Mouse (Mus musculus) liver, embryonic 14.5 days (tissue): ENCODE data around the gene Gpr137c. TPM values are rescaled to one million over a fixed set of nuclear protein-coding genes. Genes with fewer than 3 reads are reported as not detected.

Experiments
- ATAC-seq: fragments of 200-750 bp; cut with Nextera tagmentation; 2 replicates; pipeline ENCODE4 v1.8.0; 2017; ENCODE audit warnings: moderate number of reproducible peaks, mild to moderate bottlenecking, moderate library complexity; ENCODE audit not compliant: insufficient read depth
- DNase-seq, 3 experiments: peaks; one replicate each; pipeline ENCODE4 v3.0.0-alpha.2; 2012 to 2013; ENCODE audit warnings: low read depth in 3 of 3, low spot score in 3 of 3
- H3K27ac ChIP-seq: fragments of 300-500 bp; sonication (generic); 2 replicates; pipeline ENCODE4 v1.5.1; 2014; ENCODE audit warnings: moderate library complexity, mild to moderate bottlenecking, control low read depth, inconsistent platforms
- H3K27me3 ChIP-seq: fragments of 300-500 bp; sonication (generic); 2 replicates; pipeline ENCODE4 v1.6.1; 2014; ENCODE audit warnings: mild to moderate bottlenecking, low read length, moderate library complexity; ENCODE audit not compliant: control insufficient read depth, insufficient read depth
- H3K36me3 ChIP-seq: fragments of 300-500 bp; sonication (generic); replicated peaks from 2 replicates; pipeline ENCODE4 v1.6.1; 2014; ENCODE audit warnings: low read depth; ENCODE audit not compliant: control insufficient read depth, insufficient read depth
- H3K4me1 ChIP-seq, 2 experiments: fragments of 200-500 bp in 1 of 2; fragments of 300-500 bp in 1 of 2; sonication (generic) in 1 of 2; replicated peaks; 2 replicates each; pipeline ENCODE4 v1.6.1; 2012 to 2014; ENCODE audit warnings: antibody characterized with exemption in 1 of 2, inconsistent platforms in 1 of 2, low read length in 1 of 2; ENCODE audit not compliant: control insufficient read depth in 2 of 2, insufficient read depth in 2 of 2
- H3K4me2 ChIP-seq: fragments of 300-500 bp; sonication (generic); 2 replicates; pipeline ENCODE4 v1.6.1; 2014; ENCODE audit warnings: low read depth, mild to moderate bottlenecking, control low read depth, moderate library complexity
- H3K4me3 ChIP-seq, 2 experiments: fragments of 200-500 bp in 1 of 2; fragments of 300-500 bp in 1 of 2; sonication (generic) in 1 of 2; 2 replicates each; pipeline ENCODE4 v1.5.1; 2012 to 2014; ENCODE audit warnings: low read depth in 2 of 2, low read length in 2 of 2, mild to moderate bottlenecking in 2 of 2, control low read depth in 1 of 2, inconsistent platforms in 1 of 2, moderate library complexity in 1 of 2; ENCODE audit not compliant: insufficient read depth in 1 of 2
- H3K9ac ChIP-seq: fragments of 300-500 bp; sonication (generic); replicated peaks from 2 replicates; pipeline ENCODE4 v1.6.1; 2014; ENCODE audit warnings: mild to moderate bottlenecking, control low read depth, moderate library complexity
- H3K9me3 ChIP-seq: fragments of 300-500 bp; sonication (generic); 2 replicates; pipeline ENCODE4 v1.6.1; 2016; ENCODE audit warnings: low read length, mixed read lengths; ENCODE audit not compliant: control insufficient read depth
- CTCF ChIP-seq: IDR thresholded peaks from 2 replicates; pipeline ENCODE4 v1.5.1; 2016; ENCODE audit warnings: antibody characterized with exemption, low read depth, control low read depth
- EP300 ChIP-seq: IDR thresholded peaks from 2 replicates; pipeline ENCODE4 v1.6.1; 2016; ENCODE audit warnings: antibody characterized with exemption, low read depth
- WGBS: fragments of 180-500 bp; shearing (Covaris S2); extraction: QIAGEN DNeasy Blood & Tissue Kit; methylation state at CpG from one replicate; pipeline ENCODE4 v1.1.7; 2014; ENCODE audit not compliant: insufficient replicate concordance; 5-methylcytosine and 5-hydroxymethylcytosine counted together
- polyA plus RNA-seq, 2 experiments: library from polyadenylated mRNA; depleted of rRNA in 1 of 2; stranded (reverse) in 1 of 2; unstranded in 1 of 2; fragments of >200 nt; fragmentation: Nextera tagmentation in 1 of 2; extraction: Ambion mirVana in 1 of 2; gene quantifications; 2 replicates each; pipeline versions ENCODE4 v1.2.1 to v1.2.3; 2012 to 2014

The Gpr137c gene
- polyA plus RNA-seq, 2 experiments, result 0.25 to 0.37 TPM

DNA sequence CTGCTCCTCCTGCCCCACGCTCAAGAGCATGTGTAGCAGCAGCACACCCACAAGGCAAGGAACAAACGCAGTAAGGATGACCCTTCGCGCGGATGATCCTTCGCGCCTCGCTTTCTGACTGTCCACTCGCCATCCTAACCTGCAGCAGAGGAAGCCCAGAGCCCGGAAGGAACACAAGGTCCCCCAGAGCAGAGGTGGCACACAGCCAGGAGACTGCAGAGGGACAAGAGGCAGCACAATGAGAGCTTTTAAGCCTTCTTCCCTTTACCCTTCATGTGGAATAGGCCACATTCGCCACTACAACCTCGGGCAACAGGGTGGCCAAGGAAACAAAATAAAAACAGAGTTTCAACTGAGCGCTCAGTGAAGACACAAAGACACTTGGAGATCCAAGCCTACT lies 90.1 kb downstream of the Gpr137c start:
- Histone ChIP-seq H3K9me3 (no peaks in the 10 kb centered on the region), H3K9ac (no peak overlapping the region), H3K4me3 (no peak overlapping the region), H3K36me3 (peaks cover 7% of the 10 kb centered on the region), H3K4me1 (peaks cover 0 to 7% of the 10 kb centered on the region in 2 experiments; a peak in 1 of 4 replicates), H3K4me2 (no peak overlapping the region), H3K27me3 (no peaks in the 10 kb centered on the region), H3K27ac (no peak overlapping the region)
- ATAC-seq, result no peak
- 87% methylated on average over 13 of the region's 13 CpGs for WGBS
- no peak for DNase-seq
- no peak for TF ChIP-seq EP300
- TF ChIP-seq CTCF, result no peak

DNA sequence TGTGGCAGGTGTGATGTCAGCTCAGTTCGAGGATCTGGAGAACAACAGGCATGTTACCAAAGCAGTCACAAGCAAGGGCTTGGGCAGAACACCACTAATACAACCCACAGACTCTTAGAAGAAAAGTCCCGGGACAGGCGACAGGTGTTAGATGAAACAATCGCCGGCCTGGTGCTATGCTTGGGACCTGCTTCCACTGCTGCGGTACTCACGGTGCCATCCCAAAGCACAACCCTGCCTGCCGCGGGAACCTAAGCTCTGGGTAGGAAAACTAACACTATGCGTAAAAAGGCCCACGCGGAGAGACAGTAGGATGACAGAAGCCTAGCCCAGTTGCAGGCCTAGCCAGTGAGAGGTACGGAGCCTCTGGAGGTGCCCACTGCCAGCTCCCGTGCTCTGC lies 90.6 kb downstream of the Gpr137c start:
- Histone ChIP-seq H3K9me3 (no peaks in the 10 kb centered on the region), H3K27me3 (no peaks in the 10 kb centered on the region), H3K27ac (no peak overlapping the region), H3K4me3 (no peak overlapping the region), H3K9ac (no peak overlapping the region), H3K4me1 (peaks cover 0 to 7% of the 10 kb centered on the region in 2 experiments; a peak in 1 of 4 replicates), H3K4me2 (no peak overlapping the region), H3K36me3 (peaks cover 4% of the 10 kb centered on the region; the same call in 1 of the 2 replicates)
- DNase-seq (no peak), ATAC-seq (no peak)
- WGBS, result 86% methylated on average over 14 of the region's 14 CpGs
- TF ChIP-seq EP300 (no peak), CTCF (no peak)

DNA sequence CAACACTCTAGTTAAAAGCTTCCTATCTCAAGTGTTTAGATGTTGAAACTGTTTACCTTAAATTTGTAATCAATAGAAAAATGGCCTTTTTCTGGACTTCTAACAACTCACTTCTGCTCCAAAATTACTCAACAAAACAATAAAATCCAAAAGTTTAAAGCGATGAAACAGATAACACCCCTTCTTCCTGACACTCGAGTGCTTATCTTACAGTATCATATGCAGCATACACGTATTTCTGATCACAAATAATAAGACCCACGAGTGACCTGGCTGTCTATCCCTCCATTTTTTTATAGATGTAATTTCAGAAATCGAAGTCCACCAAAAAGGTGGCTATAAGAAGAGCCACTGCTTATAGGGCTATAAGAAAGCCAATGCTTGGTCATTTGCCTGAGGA lies 97.4 kb downstream of the Gpr137c start:
- Histone ChIP-seq H3K27ac (peak overlapping the region; percentile 34; the same call in 1 of the 2 replicates), H3K4me3 (peak overlapping the region; percentile 91 to 96), H3K9ac (peak overlapping the region; percentile 94), H3K36me3 (no peaks in the 10 kb centered on the region), H3K27me3 (no peaks in the 10 kb centered on the region), H3K4me2 (peak overlapping the region; percentile 97), H3K9me3 (no peaks in the 10 kb centered on the region), H3K4me1 (peaks cover 34 to 43% of the 10 kb centered on the region in 2 experiments)
- ATAC-seq (no peak), DNase-seq (no peak)
- WGBS, result 18% methylated on average over 5 of the region's 5 CpGs
- TF ChIP-seq CTCF (no peak), EP300 (no peak; the same call in 1 of the 2 replicates)

DNA sequence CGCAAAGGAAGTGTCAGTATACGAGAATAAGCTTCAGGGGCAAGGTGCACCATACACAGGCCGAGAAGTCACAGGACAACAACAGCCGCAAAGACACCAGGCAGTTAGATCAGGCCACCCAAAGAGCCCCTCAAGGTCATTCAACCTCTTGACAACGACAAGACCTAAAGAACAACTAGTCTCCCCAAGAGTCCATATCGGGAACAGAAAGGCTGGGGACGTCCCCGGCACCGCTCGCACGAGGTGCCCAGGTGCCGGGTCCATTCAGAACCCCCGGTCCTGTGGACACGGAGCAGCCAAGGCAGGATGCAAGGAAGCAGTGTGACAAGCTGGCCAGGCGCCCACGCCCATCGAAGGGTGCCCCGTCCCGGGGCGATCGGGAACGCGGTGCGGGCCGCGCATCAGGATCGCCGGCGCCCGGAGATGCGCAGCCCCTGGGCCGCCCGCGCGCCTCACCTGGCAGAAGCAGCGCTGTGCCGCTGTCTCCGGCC lies 98.4 kb downstream of the Gpr137c start:
- Histone ChIP-seq H3K4me3 (peak overlapping the region; percentile 91 to 96), H3K27me3 (no peaks in the 10 kb centered on the region), H3K9ac (peak overlapping the region; percentile 94), H3K27ac (peak overlapping the region; percentile 52), H3K9me3 (no peaks in the 10 kb centered on the region), H3K4me1 (peaks cover 45 to 53% of the 10 kb centered on the region in 2 experiments), H3K36me3 (no peaks in the 10 kb centered on the region), H3K4me2 (peak overlapping the region; percentile 97)
- TF ChIP-seq EP300, result no peak
- no peak for TF ChIP-seq CTCF
- WGBS, result under 1% methylated on average over 37 of the region's 38 CpGs
- DNase-seq, result no peak
- peak; percentile 59 for ATAC-seq

DNA sequence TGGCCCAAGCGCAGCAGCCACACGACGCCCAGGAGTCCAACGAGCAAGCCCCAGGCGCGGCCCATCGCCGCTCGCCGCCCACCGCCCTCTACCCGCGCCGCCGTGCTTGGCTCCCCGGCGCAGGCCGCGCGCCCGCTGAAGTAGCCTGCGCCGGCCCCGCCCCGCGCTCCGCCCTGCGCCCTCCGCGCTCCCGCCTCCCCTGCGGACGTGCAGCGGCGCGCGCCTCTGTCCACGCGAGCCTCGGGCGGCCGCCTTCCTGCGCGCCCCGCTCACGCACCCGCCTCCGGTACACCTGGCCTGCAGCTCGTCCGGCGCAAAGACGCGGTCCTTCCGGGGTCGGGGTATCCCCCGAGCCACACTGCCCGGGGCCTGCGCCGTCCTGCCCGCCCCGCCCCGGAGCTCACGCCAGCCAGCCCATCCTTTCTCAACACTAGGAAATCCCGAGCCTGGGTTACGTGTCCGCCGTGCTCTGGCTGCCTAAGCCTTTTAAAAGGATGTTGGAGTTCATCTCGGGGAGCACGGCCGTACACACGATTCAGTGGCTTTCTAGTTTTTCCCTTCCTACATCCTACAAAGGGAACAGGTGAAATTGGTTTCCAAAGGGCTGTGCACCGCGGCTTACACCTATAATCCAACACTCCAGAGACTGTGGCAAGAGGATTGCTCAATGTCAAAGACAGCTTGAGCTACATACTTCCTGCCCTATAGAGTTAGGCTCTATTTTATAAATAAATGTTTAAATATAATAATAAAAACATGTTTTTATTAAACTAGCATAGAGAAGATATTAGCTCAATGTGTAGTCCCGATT lies 99.1 kb downstream of the Gpr137c start, which contains the start of gene Ero1l:
Gene Ero1l (minus strand): TSS at position 346 of the 811 bp plus-strand sequence.
- peak within 1 kb of the TSS; percentile 97 for H3K4me2 ChIP-seq
- WGBS, result under 1% methylated on average over 64 of the region's 74 CpGs
- H3K9me3 ChIP-seq, result no peaks in the 10 kb centered on the region
- TF ChIP-seq EP300 (no peak), CTCF (no peak)
- H3K4me1 ChIP-seq, result peaks cover 46 to 53% of the 10 kb centered on the region in 2 experiments
- DNase-seq (peak; percentile 60 to 67 (median 63)), ATAC-seq (peak; percentile 89)
- peak within 1 kb of the TSS; percentile 94 for H3K9ac ChIP-seq
- H3K36me3 ChIP-seq, result no peaks in the 10 kb centered on the region
- H3K27ac ChIP-seq, result peak within 1 kb of the TSS; percentile 84
- peak within 1 kb of the TSS; percentile 91 to 96 for H3K4me3 ChIP-seq
- H3K27me3 ChIP-seq, result no peaks in the 10 kb centered on the region
